Mouse (Mus musculus) left cerebral cortex, postnatal 10 days (tissue): Measurements from ENCODE around the gene Inpp5k. TPM values are rescaled to one million over a fixed set of nuclear protein-coding genes. Genes with fewer than 3 reads are reported as not detected.
"Not testable (repeated sequence)": the region's sequence is repeated elsewhere in the genome, so short reads cannot be mapped to it uniquely, and the experiment has no call there.

Source experiments
- DNase-seq, 2 experiments: peaks; one replicate each; pipeline ENCODE4 v3.0.0; 2021 to 2022; ENCODE audit warnings: low spot score in 2 of 2, mixed read lengths in 1 of 2; ENCODE audit errors: extremely low spot score in 1 of 2
- intact Hi-C: fragments of 180-260 bp; cut with DNase I; formaldehyde crosslinking; loops from one replicate; pipeline ENCODE4 v1.15.1; 2025
- total RNA-seq, 2 experiments: library from RNA; stranded (reverse); gene quantifications; 2 replicates each; pipeline ENCODE4 v1.2.3; 2021

Inpp5k gene
- total RNA-seq, 2 experiments from 2014 or later: 44.2 to 50.3 TPM

DNA sequence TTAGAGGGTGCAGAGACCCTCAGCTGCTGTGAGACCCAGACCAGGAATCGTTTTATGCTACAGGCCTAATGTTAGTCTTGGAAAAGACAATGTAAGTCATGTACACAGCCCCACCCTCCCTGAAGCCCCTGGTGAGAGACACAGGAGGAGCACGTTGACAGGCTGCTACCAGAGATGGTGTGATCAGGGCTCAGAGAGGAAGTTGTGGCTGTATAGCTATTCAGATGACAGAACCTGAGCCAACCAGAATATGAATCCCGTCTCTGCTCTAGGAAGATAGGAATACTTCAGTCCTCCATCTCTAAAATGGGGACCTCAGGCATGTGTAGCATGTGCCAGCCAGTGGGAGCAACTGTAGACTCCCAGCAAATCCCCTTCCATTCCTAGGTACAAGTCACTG, 37.8 kb downstream of the Inpp5k start:
- intact Hi-C loops: no loop called here
- no peak for DNase-seq

DNA sequence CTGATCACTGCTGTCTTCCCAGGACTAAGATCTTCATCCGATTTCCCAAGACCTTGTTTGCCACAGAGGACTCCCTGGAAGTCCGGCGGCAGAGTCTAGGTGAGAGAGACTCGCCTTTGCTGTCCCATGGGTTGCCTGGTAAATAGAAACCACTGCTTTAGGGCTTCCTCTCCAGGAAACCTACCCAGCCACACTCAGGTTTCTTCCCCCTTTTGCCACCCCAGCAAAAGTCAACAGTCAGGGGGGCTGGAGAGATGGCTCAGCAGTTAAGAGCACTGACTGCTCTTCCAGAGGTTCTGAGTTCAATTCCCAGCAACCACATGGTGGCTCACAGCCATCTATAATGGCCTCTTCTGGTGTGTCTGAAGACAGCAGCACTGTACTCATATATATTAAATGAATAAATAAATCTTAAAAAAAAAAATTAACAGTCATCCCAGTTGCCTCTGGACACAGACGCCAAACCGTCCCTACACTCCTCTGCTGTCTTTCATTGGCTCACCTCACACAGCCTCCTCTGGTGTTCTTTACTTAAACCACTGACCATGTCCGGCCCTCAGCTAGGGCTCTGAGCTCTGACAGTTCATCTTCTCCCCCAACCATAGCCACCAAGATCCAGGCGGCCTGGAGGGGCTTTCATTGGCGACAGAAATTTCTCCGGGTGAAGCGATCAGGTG, 38.5 kb downstream of the Inpp5k start:
- intact Hi-C loops: no loop called here
- DNase-seq: no peak

DNA sequence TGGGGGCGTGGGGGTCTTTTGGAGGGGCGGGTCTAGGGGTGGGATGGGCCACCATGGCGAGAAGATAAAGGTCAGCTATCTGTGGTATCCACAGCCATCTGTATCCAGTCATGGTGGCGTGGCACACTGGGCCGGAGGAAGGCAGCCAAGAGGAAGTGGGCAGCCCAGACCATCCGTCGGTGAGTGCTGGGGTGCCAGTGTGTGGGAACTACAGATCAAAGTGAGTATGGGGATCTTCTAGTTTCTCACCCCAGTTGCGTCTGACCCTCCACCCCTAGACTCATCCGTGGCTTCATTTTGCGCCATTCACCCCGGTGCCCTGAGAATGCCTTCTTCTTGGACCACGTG, 39.0 kb downstream of the Inpp5k start:
- peak in 1 of 2 experiments; percentile 27 for DNase-seq
- intact Hi-C loops: no loop called here

DNA sequence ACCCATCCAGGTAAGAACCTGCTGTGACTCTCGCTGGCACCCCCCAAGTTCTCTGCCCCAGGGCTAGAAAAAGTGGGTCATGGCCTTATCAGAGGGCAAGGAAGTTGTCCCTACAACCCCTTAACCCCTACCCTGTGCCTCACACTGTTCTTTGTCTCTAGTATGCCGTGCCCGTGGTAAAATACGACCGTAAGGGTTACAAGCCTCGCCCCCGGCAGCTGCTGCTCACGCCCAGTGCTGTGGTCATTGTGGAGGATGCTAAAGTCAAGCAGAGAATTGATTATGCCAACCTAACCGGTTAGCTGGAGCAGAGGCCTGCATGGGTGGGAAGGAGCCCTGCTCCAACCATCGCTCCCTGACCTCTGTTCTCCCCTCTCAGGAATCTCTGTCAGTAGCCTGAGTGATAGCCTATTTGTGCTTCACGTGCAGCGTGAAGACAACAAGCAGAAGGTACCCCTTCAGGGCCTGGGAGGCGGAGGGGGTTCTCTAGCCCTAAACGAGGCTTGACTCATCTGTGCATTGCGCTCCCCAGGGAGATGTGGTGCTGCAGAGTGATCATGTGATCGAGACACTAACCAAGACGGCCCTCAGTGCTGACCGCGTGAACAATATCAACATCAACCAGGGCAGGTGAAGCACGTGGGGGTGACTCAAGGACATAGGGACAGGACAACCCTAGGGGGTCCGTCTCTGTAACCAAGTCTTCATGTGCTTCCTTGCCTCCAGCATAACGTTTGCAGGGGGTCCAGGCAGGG, 40.8 kb downstream of the Inpp5k start:
- DNase-seq: no peak
- intact Hi-C loops: no loop called here

DNA sequence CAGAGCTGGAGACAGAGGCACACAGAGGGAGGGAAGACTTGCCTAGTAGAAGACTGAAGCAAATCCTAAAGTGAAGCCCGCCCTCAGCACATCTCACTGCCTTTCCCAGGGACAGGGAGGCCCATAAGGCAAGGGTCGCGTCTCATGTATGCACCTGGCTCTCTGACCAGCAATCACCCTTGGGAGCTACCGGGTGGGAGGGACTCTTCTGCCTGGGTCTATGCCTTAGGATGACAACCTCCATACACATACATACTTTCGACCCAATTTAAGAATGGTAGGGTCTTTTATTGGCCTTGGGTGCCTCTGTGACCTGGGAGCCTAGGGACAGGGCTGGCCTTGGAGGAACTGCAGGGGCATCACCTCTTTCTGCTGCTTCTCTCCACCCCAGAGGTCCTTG, 42.6 kb downstream of the Inpp5k start:
- DNase-seq: no peak
- intact Hi-C loops: no loop called here

DNA sequence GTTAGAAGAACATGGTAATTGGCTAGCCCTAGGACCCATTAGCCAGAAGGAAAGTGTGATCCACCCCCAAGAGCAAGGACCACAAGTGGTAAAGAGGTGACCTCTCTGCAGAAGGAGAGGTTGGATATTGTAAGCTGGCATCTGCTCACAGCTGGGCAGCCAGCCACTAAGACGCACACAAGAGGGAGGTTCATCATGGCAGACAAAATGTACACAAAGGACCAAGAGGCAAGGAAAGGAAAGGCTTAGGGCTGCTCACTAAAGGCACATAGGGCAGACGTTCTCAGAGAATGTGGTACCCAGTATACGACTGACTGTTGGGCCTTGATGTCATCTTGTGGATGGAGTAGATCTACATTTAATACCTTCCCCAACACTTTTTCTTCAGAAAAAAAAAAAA, 44.1 kb downstream of the Inpp5k start:
- intact Hi-C loops: no loop called here
- no peak for DNase-seq

DNA sequence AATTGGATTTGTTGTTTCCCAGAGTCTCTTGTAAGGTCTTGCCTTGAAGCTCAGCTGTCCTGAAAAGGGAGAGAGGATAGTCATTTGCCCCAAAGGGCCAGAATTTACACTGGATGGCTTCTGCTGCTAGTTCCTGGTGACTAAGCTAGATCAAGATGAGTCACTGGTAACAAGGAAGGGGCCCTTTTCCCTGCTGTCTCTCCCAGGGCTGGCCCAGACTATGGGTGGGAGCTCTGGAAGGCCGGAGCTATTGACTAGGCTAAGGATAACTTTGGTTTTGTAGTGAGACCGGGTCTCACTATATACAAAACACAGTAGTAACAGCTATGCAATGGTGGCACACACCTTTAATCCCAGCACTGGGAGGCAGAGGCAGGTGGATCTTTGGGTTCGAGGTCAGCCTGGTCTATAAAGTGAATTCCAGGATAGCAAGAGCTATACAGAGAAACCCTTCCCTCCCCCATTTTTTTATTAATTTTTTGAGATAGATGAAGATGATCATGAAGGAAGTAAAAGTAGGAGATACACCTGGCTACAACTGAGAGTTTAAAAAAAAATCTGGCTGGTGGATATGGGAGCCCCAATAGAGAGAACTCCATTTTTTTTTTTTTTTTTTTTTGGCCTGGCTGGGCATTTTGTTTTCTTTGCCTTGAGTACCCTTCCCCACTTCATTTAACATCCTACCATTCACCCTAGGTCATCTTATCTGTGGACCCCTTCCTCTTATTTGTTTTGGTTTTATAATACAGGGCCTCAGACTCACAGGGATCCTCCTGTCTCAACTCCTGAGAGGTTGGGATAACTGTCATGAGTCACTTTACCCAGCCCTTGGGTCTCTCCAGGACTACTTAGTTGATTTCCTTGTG, 47.3 kb downstream of the Inpp5k start:
- intact Hi-C loops: no loop called here
- DNase-seq: no peak

DNA sequence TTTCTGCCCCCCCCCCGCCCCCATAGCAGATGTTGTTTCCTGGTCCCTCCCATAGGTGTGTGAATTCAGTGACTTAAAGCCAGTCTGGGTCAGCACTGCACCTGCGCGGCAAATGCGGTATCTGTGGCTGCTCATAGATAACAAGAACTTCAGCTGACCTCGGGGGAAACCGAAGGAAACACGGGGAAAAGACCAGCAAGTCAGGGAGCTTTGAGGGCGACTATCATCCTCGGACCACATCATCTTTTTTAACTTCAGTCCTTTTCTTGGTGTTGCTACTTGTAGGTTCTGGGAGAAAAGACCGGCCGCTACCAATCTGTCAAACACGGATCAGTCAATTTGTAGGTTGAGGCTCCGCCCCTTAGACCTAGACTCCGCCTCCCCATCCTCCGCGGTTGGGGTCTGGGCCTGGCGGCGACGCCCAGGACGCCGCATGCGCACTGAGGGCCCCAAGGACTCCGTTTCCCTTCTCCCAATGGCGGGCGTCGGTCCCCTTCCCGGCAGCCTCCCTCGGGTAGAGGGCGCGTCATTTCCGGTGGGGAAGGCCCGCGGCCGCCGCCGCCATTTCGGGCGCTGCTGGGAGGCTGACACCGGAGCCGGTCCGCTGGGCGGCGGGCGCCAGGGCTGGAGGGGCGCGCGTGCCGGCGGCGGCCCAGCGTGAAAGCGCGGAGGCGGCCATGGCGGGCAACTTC, 48.1 kb downstream of the Inpp5k start, which contains the start of gene Crk:
Gene Crk, plus strand, starts transcription at position 513 of the 692 bp plus-strand sequence.
- intact Hi-C loops: no loop called here
- peak; percentile 94 to 99 for DNase-seq

DNA sequence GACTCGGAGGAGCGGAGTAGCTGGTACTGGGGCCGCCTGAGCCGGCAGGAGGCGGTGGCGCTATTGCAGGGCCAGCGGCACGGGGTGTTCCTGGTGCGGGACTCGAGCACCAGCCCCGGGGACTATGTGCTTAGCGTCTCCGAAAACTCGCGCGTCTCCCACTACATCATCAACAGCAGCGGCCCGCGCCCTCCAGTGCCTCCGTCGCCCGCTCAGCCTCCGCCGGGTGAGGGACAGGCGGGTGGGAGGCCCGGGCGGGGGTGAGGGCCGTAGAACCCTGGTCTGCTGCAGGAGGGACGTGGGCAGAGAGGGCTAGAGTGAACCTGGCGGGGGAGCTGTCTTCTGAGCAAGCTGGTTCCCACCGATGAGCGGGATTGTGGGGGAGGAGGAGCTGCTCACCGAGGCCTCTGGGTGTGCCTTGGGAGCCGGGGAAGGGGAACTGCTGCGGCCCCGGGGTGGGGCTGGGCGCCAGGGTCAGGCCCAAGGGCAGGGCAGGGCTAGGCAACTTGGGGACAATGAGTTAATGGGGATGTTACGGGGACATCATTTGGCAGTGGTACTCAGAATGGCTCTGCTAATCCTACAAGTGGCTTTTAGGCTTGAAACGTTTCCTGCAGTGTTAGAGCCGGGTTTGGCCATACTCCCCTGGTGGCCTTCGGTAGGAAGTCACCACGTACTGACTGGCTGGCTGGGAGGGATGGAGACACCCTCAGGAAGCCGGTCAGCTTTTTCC, 48.8 kb downstream of the Inpp5k start:
- peak; percentile 21 to 80 for DNase-seq
- intact Hi-C loops: no loop called here

DNA sequence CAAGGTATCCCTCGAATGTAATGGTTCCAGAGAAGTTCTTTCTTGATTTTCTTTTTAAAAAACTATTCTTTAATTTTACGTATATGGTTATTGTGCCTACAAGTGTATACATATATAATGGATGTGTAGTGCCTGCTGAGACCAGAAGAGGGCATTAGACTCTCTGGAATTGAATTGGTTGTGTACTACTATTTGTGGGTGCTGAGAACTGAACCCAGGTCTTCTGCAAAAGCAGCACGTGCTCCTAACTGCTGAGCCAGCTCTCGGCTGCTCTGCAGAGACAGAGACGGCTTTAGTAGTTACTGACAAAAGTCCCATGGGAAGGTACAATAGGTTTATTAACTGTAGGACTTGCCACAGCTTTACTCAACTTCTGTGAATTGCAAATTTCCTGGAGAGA, 53.7 kb downstream of the Inpp5k start:
- no peak for DNase-seq
- intact Hi-C loops: no loop called here

DNA sequence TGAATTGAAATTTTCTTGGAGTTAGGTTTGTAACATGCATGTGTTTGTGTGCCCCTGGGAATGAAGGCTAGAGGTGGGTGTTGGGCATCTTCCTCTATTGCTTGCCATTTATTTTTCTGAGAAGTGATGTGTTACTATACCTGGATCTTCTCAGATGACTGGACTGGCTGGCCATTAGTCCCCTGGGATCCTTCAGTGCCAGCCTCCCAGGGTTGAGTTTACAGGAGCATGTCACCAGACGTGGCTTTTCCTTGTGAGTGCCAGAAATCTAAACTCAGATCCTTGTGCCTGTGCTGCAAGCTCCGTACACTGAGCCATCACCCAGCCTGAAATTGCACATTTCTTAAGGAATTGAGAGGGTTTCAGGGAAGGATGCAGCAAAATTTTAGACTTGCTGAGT, 54.2 kb downstream of the Inpp5k start:
- DNase-seq: no peak
- intact Hi-C loops: no loop called here

DNA sequence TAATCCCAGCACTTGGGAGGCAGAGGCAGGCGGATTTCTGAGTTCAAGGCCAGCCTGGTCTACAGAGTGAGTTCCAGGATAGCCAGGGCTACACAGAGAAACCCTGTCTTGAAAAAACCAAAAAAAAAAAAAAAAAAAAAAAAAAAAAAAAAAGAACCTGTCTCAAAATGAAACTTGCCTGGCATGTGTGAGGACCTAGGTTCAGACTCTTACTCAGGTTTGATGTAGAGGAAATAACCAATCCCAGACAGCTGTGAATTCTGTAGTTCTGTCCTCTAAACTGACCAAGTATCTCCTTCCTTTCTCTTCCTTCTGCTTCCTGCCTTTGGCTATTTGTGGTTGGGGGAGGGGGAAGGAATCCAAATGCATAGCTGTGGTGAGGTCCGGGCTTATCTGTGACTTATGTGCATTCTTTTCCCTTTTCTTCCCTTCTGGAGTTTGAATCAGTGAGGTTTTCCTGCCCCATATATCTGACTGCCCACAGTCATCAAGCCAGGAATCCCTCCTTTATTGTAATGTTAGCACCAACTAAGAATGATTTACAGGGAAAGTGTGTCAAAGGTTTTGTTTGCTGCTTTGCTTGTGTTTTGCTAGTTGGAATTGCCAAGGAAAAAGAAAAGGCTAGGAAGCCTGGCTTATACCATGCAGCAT, 56.7 kb downstream of the Inpp5k start:
- intact Hi-C loops: no loop called here
- DNase-seq: no peak

DNA sequence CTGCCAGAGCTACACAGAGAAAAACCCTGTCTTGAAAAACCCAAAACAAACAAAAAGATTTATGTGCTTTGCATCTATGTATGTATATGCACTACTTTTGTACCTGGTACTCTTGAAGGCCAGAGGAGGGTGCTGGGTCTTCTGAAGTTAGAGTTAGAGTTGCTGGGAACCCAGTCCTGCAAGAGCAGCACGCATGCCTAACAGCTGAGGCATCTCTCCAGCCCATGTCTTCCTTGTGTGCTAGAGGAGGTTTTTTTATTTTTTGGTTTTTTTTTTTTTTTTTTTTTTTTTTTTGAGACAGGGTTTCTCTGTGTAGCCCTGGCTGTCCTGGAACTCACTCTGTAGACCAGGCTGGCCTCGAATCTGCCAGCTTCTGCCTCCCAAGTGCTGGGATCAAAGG, 57.3 kb downstream of the Inpp5k start:
- DNase-seq: no peak
- intact Hi-C loops: no loop called here

DNA sequence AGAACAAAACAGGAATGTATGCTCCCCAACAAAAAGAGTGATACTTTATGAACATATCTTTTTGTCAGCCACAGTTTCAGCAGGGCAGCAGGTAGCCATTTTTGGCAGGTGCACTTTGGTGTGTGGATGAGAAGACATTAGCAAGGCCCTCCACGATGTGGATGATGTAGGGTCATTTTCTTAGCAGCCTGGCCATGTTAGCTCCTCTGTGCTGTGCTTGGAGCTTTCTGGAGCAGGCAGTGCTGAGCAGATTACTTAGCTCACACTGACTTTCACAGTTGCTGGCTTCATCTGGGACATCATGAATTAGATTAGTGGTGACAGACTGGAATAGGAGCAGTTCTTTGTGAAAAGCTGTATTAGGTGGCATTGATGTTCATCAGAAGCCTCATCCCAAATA, 59.2 kb downstream of the Inpp5k start:
- intact Hi-C loops: no loop called here
- DNase-seq: no peak

DNA sequence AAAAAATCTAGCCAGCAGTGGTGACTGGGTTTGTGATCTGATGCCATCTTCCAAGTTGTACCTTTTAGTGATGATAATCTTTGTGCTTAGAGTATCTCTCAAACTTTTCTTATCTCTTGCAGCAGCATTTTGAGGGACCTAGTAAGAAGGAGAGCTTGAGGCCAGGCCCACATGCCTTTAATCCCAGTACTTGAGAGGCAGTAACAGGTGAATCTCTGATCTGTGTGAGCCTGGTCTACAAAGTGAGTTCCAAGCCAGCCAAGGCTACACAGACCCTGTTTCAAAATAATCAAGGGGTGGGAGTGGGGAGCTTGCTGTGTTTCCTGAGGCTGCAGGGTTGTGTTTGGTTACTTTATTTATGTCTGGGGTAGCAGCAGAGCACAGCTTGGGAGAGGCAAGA, 60.3 kb downstream of the Inpp5k start:
- intact Hi-C loops: no loop called here

DNA sequence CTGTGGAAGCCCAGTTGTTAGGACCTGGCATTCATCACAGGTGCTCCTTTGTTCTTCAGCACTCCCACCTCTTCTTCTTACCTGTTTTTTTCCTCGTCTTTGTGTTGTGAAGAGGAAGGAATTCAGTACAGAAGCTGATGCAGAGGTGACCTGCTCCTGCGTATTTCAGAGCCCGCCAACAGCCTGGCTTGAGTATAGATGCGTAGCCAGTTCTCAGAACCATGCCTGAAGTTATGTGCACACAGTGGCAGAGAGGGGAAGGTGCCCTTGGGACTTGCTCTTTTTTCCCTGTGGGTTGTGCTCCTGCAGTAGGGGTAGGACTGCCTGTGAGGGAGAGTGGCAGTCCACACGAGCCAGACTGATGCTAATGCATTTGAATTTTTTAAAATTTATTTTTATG, 62.8 kb downstream of the Inpp5k start:
- intact Hi-C loops: no loop called here
- DNase-seq: no peak

More for the DNA sequence above, 60.3 kb downstream of the Inpp5k start:
- no peak for DNase-seq

DNA sequence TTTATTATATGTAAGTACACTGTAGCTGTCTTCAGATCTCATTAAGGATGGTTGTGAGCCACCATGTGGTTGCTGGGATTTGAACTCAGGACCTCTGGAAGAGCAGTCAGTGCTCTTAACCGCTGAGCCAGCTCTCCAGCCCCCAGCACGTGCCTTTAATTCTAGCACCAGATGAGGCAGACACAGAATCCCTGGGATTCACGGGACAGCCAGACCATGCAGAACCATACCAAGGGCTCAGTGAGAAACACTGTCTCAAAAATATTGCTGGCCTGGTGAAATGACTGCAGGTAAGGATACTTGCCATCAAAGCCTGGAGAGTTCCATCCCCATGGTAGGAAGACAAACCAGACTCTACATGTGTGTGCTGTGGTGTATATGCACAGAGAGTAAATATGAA, 66.7 kb downstream of the Inpp5k start:
- intact Hi-C loops, DNase-seq: not testable (repeated sequence)
